Mouse (Mus musculus): ENCODE results near the gene Dcdc2a. TPM values are rescaled to one million over a fixed set of nuclear protein-coding genes. Genes with fewer than 3 reads are reported as not detected.

The Dcdc2a gene
- polyA plus RNA-seq, 1 experiment from 2014 or later: 1.4 TPM

- Histone ChIP-seq H3K9ac (ENCODE audit: low read length) (no peak overlapping the region), H3K27me3 (replicated peaks; ENCODE audit: control insufficient read depth, insufficient read depth, low read length) (no peaks in the 10 kb centered on the region), H3K27ac (ENCODE audit: low read depth, low read length) (no peak overlapping the region), H3K4me1 (ENCODE audit: control insufficient read depth, insufficient read depth, low read length) (no peaks in the 10 kb centered on the region), H3K36me3 (ENCODE audit: control insufficient read depth, insufficient read depth, low read length) (no peaks in the 10 kb centered on the region), H3K9me3 (replicated peaks; ENCODE audit: control insufficient read depth, low read length) (no peaks in the 10 kb centered on the region), H3K4me3 (ENCODE audit: low read depth, low read length) (no peak overlapping the region), H3K4me2 (ENCODE audit: low read length) (no peak overlapping the region)
- no peak for ATAC-seq
- WGBS: 33% methylated on average over 7 of the region's 7 CpGs
- peak; percentile 25 for DNase-seq (ENCODE audit: low spot score)
Measured at GRCm38 (mm10) chr13:25077262-25077661, 21.5 kb downstream of the Dcdc2a start.

- no peak overlapping the region for H3K4me3 ChIP-seq (ENCODE audit: low read depth, low read length)
- no peaks in the 10 kb centered on the region for H3K9me3 ChIP-seq (replicated peaks; ENCODE audit: control insufficient read depth, low read length)
- H3K4me2 ChIP-seq (ENCODE audit: low read length): no peak overlapping the region
- H3K27me3 ChIP-seq (replicated peaks; ENCODE audit: control insufficient read depth, insufficient read depth, low read length): no peaks in the 10 kb centered on the region
- no peak overlapping the region for H3K27ac ChIP-seq (ENCODE audit: low read depth, low read length)
- 16% methylated on average over 15 of the region's 15 CpGs for WGBS
- no peak overlapping the region for H3K9ac ChIP-seq (ENCODE audit: low read length)
- ATAC-seq: no peak
- peak; percentile 30 for DNase-seq (ENCODE audit: low spot score)
- no peaks in the 10 kb centered on the region for H3K36me3 ChIP-seq (ENCODE audit: control insufficient read depth, insufficient read depth, low read length)
- no peaks in the 10 kb centered on the region for H3K4me1 ChIP-seq (ENCODE audit: control insufficient read depth, insufficient read depth, low read length)
Measured at GRCm38 (mm10) chr13:25083144-25083572, 27.4 kb downstream of the Dcdc2a start.

DNA sequence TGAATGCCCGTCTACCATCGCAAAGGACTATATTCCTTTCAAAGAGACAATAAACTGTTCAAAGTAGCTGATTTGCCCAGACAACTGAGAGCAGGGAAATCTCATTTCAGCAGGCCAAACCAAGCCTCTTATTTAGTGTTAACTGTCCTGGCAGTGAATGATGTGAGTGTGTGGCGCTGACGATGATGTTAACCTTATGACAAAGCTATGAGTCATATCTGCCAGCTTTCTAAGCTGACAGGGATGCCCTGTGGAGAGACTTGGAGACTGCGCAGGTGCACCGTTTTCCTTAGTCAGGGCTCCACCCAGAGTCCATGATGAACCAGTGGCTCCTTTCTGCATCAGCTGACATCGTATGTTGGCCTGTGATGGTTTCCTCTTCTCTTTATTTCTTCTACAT is 29.3 kb downstream of the Dcdc2a start:
- Histone ChIP-seq H3K9me3 (replicated peaks; ENCODE audit: control insufficient read depth, low read length) (no peaks in the 10 kb centered on the region), H3K27ac (ENCODE audit: low read depth, low read length) (no peak overlapping the region), H3K9ac (ENCODE audit: low read length) (no peak overlapping the region), H3K4me3 (ENCODE audit: low read depth, low read length) (no peak overlapping the region), H3K4me2 (ENCODE audit: low read length) (no peak overlapping the region), H3K27me3 (replicated peaks; ENCODE audit: control insufficient read depth, insufficient read depth, low read length) (no peaks in the 10 kb centered on the region), H3K4me1 (ENCODE audit: control insufficient read depth, insufficient read depth, low read length) (no peaks in the 10 kb centered on the region), H3K36me3 (ENCODE audit: control insufficient read depth, insufficient read depth, low read length) (no peaks in the 10 kb centered on the region)
- no peak for DNase-seq (ENCODE audit: low spot score)
- 91% methylated on average over 7 of the region's 7 CpGs for WGBS
- ATAC-seq: no peak

- no peak for DNase-seq (ENCODE audit: low spot score)
- H3K27ac ChIP-seq (ENCODE audit: low read depth, low read length): no peak overlapping the region
- H3K4me2 ChIP-seq (ENCODE audit: low read length): no peak overlapping the region
- H3K36me3 ChIP-seq (ENCODE audit: control insufficient read depth, insufficient read depth, low read length): no peaks in the 10 kb centered on the region
- no peaks in the 10 kb centered on the region for H3K4me1 ChIP-seq (ENCODE audit: control insufficient read depth, insufficient read depth, low read length)
- 45% methylated on average over 5 of the region's 5 CpGs for WGBS
- no peak overlapping the region for H3K4me3 ChIP-seq (ENCODE audit: low read depth, low read length)
- H3K27me3 ChIP-seq (replicated peaks; ENCODE audit: control insufficient read depth, insufficient read depth, low read length): no peaks in the 10 kb centered on the region
- no peaks in the 10 kb centered on the region for H3K9me3 ChIP-seq (replicated peaks; ENCODE audit: control insufficient read depth, low read length)
- no peak overlapping the region for H3K9ac ChIP-seq (ENCODE audit: low read length)
- ATAC-seq: no peak
Measured at GRCm38 (mm10) chr13:25091347-25091746, 35.5 kb downstream of the Dcdc2a start.

- WGBS: 86% methylated on average over 4 of the region's 4 CpGs
- ATAC-seq (no peak), DNase-seq (ENCODE audit: low spot score) (no peak)
- Histone ChIP-seq H3K4me2 (ENCODE audit: low read length) (no peak overlapping the region), H3K9me3 (replicated peaks; ENCODE audit: control insufficient read depth, low read length) (no peaks in the 10 kb centered on the region), H3K36me3 (ENCODE audit: control insufficient read depth, insufficient read depth, low read length) (no peaks in the 10 kb centered on the region), H3K27ac (ENCODE audit: low read depth, low read length) (no peak overlapping the region), H3K4me3 (ENCODE audit: low read depth, low read length) (no peak overlapping the region), H3K9ac (ENCODE audit: low read length) (no peak overlapping the region), H3K27me3 (replicated peaks; ENCODE audit: control insufficient read depth, insufficient read depth, low read length) (no peaks in the 10 kb centered on the region), H3K4me1 (ENCODE audit: control insufficient read depth, insufficient read depth, low read length) (no peaks in the 10 kb centered on the region)
Measured at GRCm38 (mm10) chr13:25093776-25094175, 38.0 kb downstream of the Dcdc2a start.

DNA sequence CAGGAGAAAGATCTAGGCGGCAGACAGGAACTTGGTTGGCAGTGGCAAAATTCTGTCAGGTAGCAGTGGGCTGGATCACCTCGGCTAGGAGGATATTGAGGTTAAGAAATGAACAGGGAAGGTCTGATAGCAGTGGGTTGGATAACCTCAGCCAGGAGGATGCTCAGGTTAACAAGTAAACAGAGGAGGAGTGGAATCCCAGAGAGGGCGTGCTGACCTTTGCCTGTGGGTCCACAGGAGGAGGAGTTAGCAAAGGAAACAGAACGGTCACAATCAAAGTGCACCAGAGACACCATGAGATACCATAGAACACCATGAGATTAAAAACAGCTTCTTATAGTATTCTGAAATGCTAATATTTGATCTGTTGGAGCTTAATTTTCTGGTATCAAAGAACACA is 38.6 kb downstream of the Dcdc2a start:
- ATAC-seq (no peak), DNase-seq (ENCODE audit: low spot score) (no peak)
- no peak overlapping the region for H3K4me2 ChIP-seq (ENCODE audit: low read length)
- H3K9me3 ChIP-seq (replicated peaks; ENCODE audit: control insufficient read depth, low read length): no peaks in the 10 kb centered on the region
- H3K4me3 ChIP-seq (ENCODE audit: low read depth, low read length): no peak overlapping the region
- H3K4me1 ChIP-seq (ENCODE audit: control insufficient read depth, insufficient read depth, low read length): no peaks in the 10 kb centered on the region
- H3K36me3 ChIP-seq (ENCODE audit: control insufficient read depth, insufficient read depth, low read length): no peaks in the 10 kb centered on the region
- WGBS: 87% methylated on average over 4 of the region's 4 CpGs
- no peak overlapping the region for H3K27ac ChIP-seq (ENCODE audit: low read depth, low read length)
- no peaks in the 10 kb centered on the region for H3K27me3 ChIP-seq (replicated peaks; ENCODE audit: control insufficient read depth, insufficient read depth, low read length)
- no peak overlapping the region for H3K9ac ChIP-seq (ENCODE audit: low read length)

- 91% methylated on average over 8 of the region's 8 CpGs for WGBS
- H3K4me2 ChIP-seq (ENCODE audit: low read length): no peak overlapping the region
- no peak for DNase-seq (ENCODE audit: low spot score)
- ATAC-seq: no peak
- no peaks in the 10 kb centered on the region for H3K36me3 ChIP-seq (ENCODE audit: control insufficient read depth, insufficient read depth, low read length)
- no peak overlapping the region for H3K27ac ChIP-seq (ENCODE audit: low read depth, low read length)
- no peaks in the 10 kb centered on the region for H3K4me1 ChIP-seq (ENCODE audit: control insufficient read depth, insufficient read depth, low read length)
- H3K9me3 ChIP-seq (replicated peaks; ENCODE audit: control insufficient read depth, low read length): no peaks in the 10 kb centered on the region
- no peaks in the 10 kb centered on the region for H3K27me3 ChIP-seq (replicated peaks; ENCODE audit: control insufficient read depth, insufficient read depth, low read length)
- no peak overlapping the region for H3K9ac ChIP-seq (ENCODE audit: low read length)
- no peak overlapping the region for H3K4me3 ChIP-seq (ENCODE audit: low read depth, low read length)
Measured at GRCm38 (mm10) chr13:25097348-25097747, 41.5 kb downstream of the Dcdc2a start.

DNA sequence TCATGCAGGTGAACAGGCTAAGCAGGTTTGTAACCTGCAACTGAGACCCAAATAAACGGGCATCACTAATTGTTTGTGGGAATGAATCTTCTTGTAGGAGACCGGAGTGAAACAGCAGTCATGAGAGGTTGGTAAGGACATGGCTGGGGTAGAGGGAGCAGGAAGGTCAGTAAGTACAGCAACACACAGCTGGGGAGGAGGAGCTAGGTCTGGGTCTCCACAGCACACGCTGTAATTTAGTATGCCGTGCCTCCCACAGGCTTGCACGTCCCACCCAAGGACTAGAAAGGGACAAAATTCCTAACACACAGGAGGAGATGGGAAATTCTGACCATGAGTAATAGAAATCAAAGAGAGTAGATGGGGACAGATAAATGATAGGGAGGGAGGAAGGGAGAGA is 42.8 kb downstream of the Dcdc2a start:
- Histone ChIP-seq H3K36me3 (ENCODE audit: control insufficient read depth, insufficient read depth, low read length) (no peaks in the 10 kb centered on the region), H3K9ac (ENCODE audit: low read length) (no peak overlapping the region), H3K27me3 (replicated peaks; ENCODE audit: control insufficient read depth, insufficient read depth, low read length) (no peaks in the 10 kb centered on the region), H3K27ac (ENCODE audit: low read depth, low read length) (no peak overlapping the region), H3K4me2 (ENCODE audit: low read length) (no peak overlapping the region), H3K4me3 (ENCODE audit: low read depth, low read length) (no peak overlapping the region), H3K4me1 (ENCODE audit: control insufficient read depth, insufficient read depth, low read length) (no peaks in the 10 kb centered on the region), H3K9me3 (replicated peaks; ENCODE audit: control insufficient read depth, low read length) (no peaks in the 10 kb centered on the region)
- no peak for DNase-seq (ENCODE audit: low spot score)
- 76% methylated on average over 5 of the region's 5 CpGs for WGBS
- no peak for ATAC-seq

DNA sequence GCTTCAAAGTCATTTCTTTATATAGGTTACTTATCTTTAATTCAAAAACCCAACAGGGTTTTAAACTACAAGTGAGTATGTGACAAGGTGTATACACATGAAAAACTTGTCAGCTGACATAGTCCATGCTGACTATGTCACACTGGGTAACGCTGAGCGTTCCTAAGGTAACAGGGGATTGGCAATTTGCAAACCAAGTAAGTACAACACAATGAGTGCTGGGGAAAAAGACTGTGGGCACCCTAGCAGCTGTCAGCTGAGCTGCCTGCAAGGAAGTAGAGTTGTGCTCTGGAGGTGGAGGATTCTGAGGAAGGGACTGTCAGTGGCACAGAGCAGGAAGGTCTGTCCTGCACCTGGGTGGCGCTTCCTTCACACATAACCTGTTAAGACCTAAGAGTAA is 43.7 kb downstream of the Dcdc2a start:
- no peak overlapping the region for H3K4me3 ChIP-seq (ENCODE audit: low read depth, low read length)
- no peaks in the 10 kb centered on the region for H3K4me1 ChIP-seq (ENCODE audit: control insufficient read depth, insufficient read depth, low read length)
- peak; percentile 44; the same call in 1 of the 2 replicates for ATAC-seq
- H3K9ac ChIP-seq (ENCODE audit: low read length): no peak overlapping the region
- no peak for DNase-seq (ENCODE audit: low spot score)
- H3K4me2 ChIP-seq (ENCODE audit: low read length): no peak overlapping the region
- no peaks in the 10 kb centered on the region for H3K9me3 ChIP-seq (replicated peaks; ENCODE audit: control insufficient read depth, low read length)
- H3K27me3 ChIP-seq (replicated peaks; ENCODE audit: control insufficient read depth, insufficient read depth, low read length): no peaks in the 10 kb centered on the region
- no peaks in the 10 kb centered on the region for H3K36me3 ChIP-seq (ENCODE audit: control insufficient read depth, insufficient read depth, low read length)
- WGBS: 68% methylated on average over 3 of the region's 3 CpGs
- no peak overlapping the region for H3K27ac ChIP-seq (ENCODE audit: low read depth, low read length)
